Mouse (Mus musculus) spleen, adult 2 months (tissue): ENCODE results near the gene Ralgapb.

Experiments
- CTCF ChIP-seq: fragments of 200-500 bp; IDR thresholded peaks from 2 replicates; pipeline ENCODE4 v1.5.1; 2011; ENCODE audit warnings: mild to moderate bottlenecking, inconsistent platforms; ENCODE audit not compliant: insufficient read depth, insufficient read length, insufficient replicate concordance; ENCODE audit errors: extremely low read depth
- POLR2A ChIP-seq: fragments of 200-500 bp; IDR thresholded peaks from 2 replicates; pipeline ENCODE4 v1.6.1; 2011; ENCODE audit warnings: low read depth, low read length, inconsistent platforms

- TF ChIP-seq CTCF (no peak), POLR2A (no peak)
Measured at GRCm38 (mm10) chr2:158449845-158450244, 40.2 kb downstream of the Ralgapb start.
